Mouse (Mus musculus) intestine, embryonic 15.5 days (tissue): ENCODE measurements around the gene Arhgap45. TPM values are rescaled to one million over a fixed set of nuclear protein-coding genes. Genes with fewer than 3 reads are reported as not detected.

Experiments
- ATAC-seq: fragments of 200-750 bp; cut with Nextera tagmentation; 2 replicates; pipeline ENCODE4 v1.8.0; 2017; ENCODE audit warnings: moderate TSS enrichment, moderate library complexity
- H3K27ac ChIP-seq: fragments of 300-500 bp; sonication (generic); 2 replicates; pipeline ENCODE4 v1.5.1; 2015; ENCODE audit warnings: mild to moderate bottlenecking, inconsistent platforms
- H3K27me3 ChIP-seq: fragments of 300-500 bp; sonication (generic); replicated peaks from 2 replicates; pipeline ENCODE4 v1.6.1; 2015; ENCODE audit warnings: inconsistent platforms
- H3K36me3 ChIP-seq: fragments of 300-500 bp; sonication (generic); 2 replicates; pipeline ENCODE4 v1.6.1; 2015; ENCODE audit warnings: inconsistent platforms
- H3K4me1 ChIP-seq: fragments of 300-500 bp; sonication (generic); replicated peaks from 2 replicates; pipeline ENCODE4 v1.6.1; 2015; ENCODE audit warnings: inconsistent platforms
- H3K4me2 ChIP-seq: fragments of 300-500 bp; sonication (generic); replicated peaks from 2 replicates; pipeline ENCODE4 v1.6.1; 2015; ENCODE audit warnings: mild to moderate bottlenecking, inconsistent platforms
- H3K4me3 ChIP-seq: fragments of 300-500 bp; sonication (generic); replicated peaks from 2 replicates; pipeline ENCODE4 v1.5.1; 2015; ENCODE audit warnings: inconsistent platforms
- H3K9ac ChIP-seq: fragments of 300-500 bp; sonication (generic); 2 replicates; pipeline ENCODE4 v1.6.1; 2015; ENCODE audit warnings: inconsistent platforms
- H3K9me3 ChIP-seq: fragments of 300-500 bp; sonication (generic); 2 replicates; pipeline ENCODE4 v1.6.1; 2016; ENCODE audit warnings: inconsistent platforms
- WGBS: fragments of 180-500 bp; shearing (Covaris S2); methylation state at CpG from one replicate; pipeline ENCODE4 v1.1.7; 2015; 5-methylcytosine and 5-hydroxymethylcytosine counted together
- polyA plus RNA-seq: library from polyadenylated mRNA; unstranded; fragments of >200 nt; fragmentation: Nextera tagmentation; extraction: Ambion mirVana; gene quantifications from 2 replicates; pipeline ENCODE4 v1.2.1, GENCODE M21; 2015

The Arhgap45 gene
- polyA plus RNA-seq: 6.3 and 6.5 TPM in 2 replicates

GRCm38 (mm10) chr10:80016511-80016910 is at the start of gene Arhgap45:
Gene Arhgap45 (plus strand): TSS chr10:80016653.
- peak within 1 kb of the TSS; percentile 12; the same call in 1 of the 2 replicates for H3K4me3 ChIP-seq

GRCm38 (mm10) chr10:79966886-79967400 is 49.5 kb upstream of the Arhgap45 start:
- Histone ChIP-seq H3K4me1 (peaks cover 9% of the 10 kb centered on the region), H3K4me3 (no peak overlapping the region), H3K9me3 (no peaks in the 10 kb centered on the region), H3K9ac (no peak overlapping the region), H3K36me3 (peaks cover 43% of the 10 kb centered on the region), H3K27ac (no peak overlapping the region), H3K4me2 (no peak overlapping the region), H3K27me3 (peaks cover 26% of the 10 kb centered on the region)
- WGBS: 95% methylated on average over 5 of the region's 5 CpGs
- ATAC-seq: no peak

More at GRCm38 (mm10) chr10:80016511-80016910, at the start of gene Arhgap45:
- Histone ChIP-seq H3K27ac (no peak within 1 kb of the TSS), H3K27me3 (peaks cover 28% of the 10 kb centered on the region), H3K9me3 (no peaks in the 10 kb centered on the region), H3K36me3 (no peaks in the 10 kb centered on the region), H3K9ac (no peak within 1 kb of the TSS), H3K4me1 (peaks cover 18% of the 10 kb centered on the region), H3K4me2 (no peak within 1 kb of the TSS)
- 66% methylated on average over 11 of the region's 11 CpGs for WGBS
- ATAC-seq: no peak

- peaks cover 37% of the 10 kb centered on the region for H3K36me3 ChIP-seq
These were observed 48.3 kb upstream of the Arhgap45 start for GRCm38 (mm10) chr10:79968181-79968580.

GRCm38 (mm10) chr10:79969124-79969568 is 47.3 kb upstream of the Arhgap45 start:
- H3K4me3 ChIP-seq: no peak overlapping the region
- peaks cover 33% of the 10 kb centered on the region for H3K27me3 ChIP-seq
- H3K36me3 ChIP-seq: peaks cover 36% of the 10 kb centered on the region
- H3K9me3 ChIP-seq: no peaks in the 10 kb centered on the region
- WGBS: 16% methylated on average over 3 of the region's 3 CpGs
- peaks cover 9% of the 10 kb centered on the region for H3K4me1 ChIP-seq
- no peak for ATAC-seq
- no peak overlapping the region for H3K27ac ChIP-seq
- H3K9ac ChIP-seq: no peak overlapping the region
- no peak overlapping the region for H3K4me2 ChIP-seq

More at GRCm38 (mm10) chr10:79968181-79968580, 48.3 kb upstream of the Arhgap45 start:
- Histone ChIP-seq H3K27me3 (peaks cover 33% of the 10 kb centered on the region), H3K27ac (no peak overlapping the region), H3K9me3 (no peaks in the 10 kb centered on the region), H3K4me1 (peaks cover 9% of the 10 kb centered on the region), H3K4me3 (no peak overlapping the region), H3K4me2 (no peak overlapping the region), H3K9ac (no peak overlapping the region)
- ATAC-seq: no peak
- WGBS: 72% methylated on average over 1 of the region's 1 CpGs

GRCm38 (mm10) chr10:79970415-79971182 is 45.9 kb upstream of the Arhgap45 start, which contains the start of gene Grin3b:
Gene Grin3b (plus strand): TSS chr10:79970715.
- WGBS: 6% methylated on average over 47 of the region's 47 CpGs
- Histone ChIP-seq H3K27ac (no peak within 1 kb of the TSS), H3K9me3 (no peaks in the 10 kb centered on the region), H3K4me1 (peaks cover 9% of the 10 kb centered on the region), H3K4me3 (peak within 1 kb of the TSS; percentile 43), H3K36me3 (peaks cover 29% of the 10 kb centered on the region), H3K27me3 (peaks cover 33% of the 10 kb centered on the region), H3K4me2 (peak within 1 kb of the TSS; percentile 88), H3K9ac (peak within 1 kb of the TSS; percentile 52)
- no peak for ATAC-seq

- no peaks in the 10 kb centered on the region for H3K9me3 ChIP-seq
- peak overlapping the region; percentile 52 for H3K9ac ChIP-seq
- H3K4me3 ChIP-seq: peak overlapping the region; percentile 43
- H3K4me1 ChIP-seq: peaks cover 9% of the 10 kb centered on the region
- H3K36me3 ChIP-seq: peaks cover 32% of the 10 kb centered on the region
- WGBS: 3% methylated on average over 21 of the region's 21 CpGs
- H3K4me2 ChIP-seq: peak overlapping the region; percentile 88
- H3K27ac ChIP-seq: no peak overlapping the region
- ATAC-seq: 0 out of 2 replicates have a peak, but pooled peaks have one; percentile 11
- peaks cover 33% of the 10 kb centered on the region for H3K27me3 ChIP-seq
These were observed 45.3 kb upstream of the Arhgap45 start for GRCm38 (mm10) chr10:79971183-79971497.

- Histone ChIP-seq H3K4me1 (peaks cover 9% of the 10 kb centered on the region), H3K9me3 (no peaks in the 10 kb centered on the region), H3K4me3 (no peak overlapping the region), H3K27me3 (peaks cover 33% of the 10 kb centered on the region), H3K36me3 (peaks cover 33% of the 10 kb centered on the region), H3K27ac (no peak overlapping the region), H3K4me2 (no peak overlapping the region), H3K9ac (no peak overlapping the region)
- no peak for ATAC-seq
- 64% methylated on average over 14 of the region's 14 CpGs for WGBS
These were observed 43.6 kb upstream of the Arhgap45 start for GRCm38 (mm10) chr10:79972831-79973230.

GRCm38 (mm10) chr10:79974087-79974486 is 42.4 kb upstream of the Arhgap45 start:
- Histone ChIP-seq H3K4me3 (no peak overlapping the region), H3K4me2 (no peak overlapping the region), H3K27me3 (peaks cover 31% of the 10 kb centered on the region), H3K9ac (no peak overlapping the region), H3K9me3 (no peaks in the 10 kb centered on the region), H3K27ac (no peak overlapping the region), H3K4me1 (peaks cover 9% of the 10 kb centered on the region), H3K36me3 (peaks cover 40% of the 10 kb centered on the region)
- 90% methylated on average over 21 of the region's 21 CpGs for WGBS
- no peak for ATAC-seq

GRCm38 (mm10) chr10:79974668-79975067 is 41.8 kb upstream of the Arhgap45 start:
- H3K9ac ChIP-seq: no peak overlapping the region
- peaks cover 46% of the 10 kb centered on the region for H3K36me3 ChIP-seq
- no peak overlapping the region for H3K4me3 ChIP-seq
- H3K27ac ChIP-seq: no peak overlapping the region
- 89% methylated on average over 8 of the region's 8 CpGs for WGBS
- no peaks in the 10 kb centered on the region for H3K9me3 ChIP-seq
- peaks cover 27% of the 10 kb centered on the region for H3K27me3 ChIP-seq
- ATAC-seq: no peak
- peaks cover 9% of the 10 kb centered on the region for H3K4me1 ChIP-seq
- no peak overlapping the region for H3K4me2 ChIP-seq

- Histone ChIP-seq H3K4me3 (no peak overlapping the region), H3K27ac (no peak overlapping the region), H3K36me3 (peaks cover 46% of the 10 kb centered on the region), H3K27me3 (peaks cover 15% of the 10 kb centered on the region), H3K9ac (no peak overlapping the region), H3K4me1 (peaks cover under 1% of the 10 kb centered on the region), H3K4me2 (no peak overlapping the region), H3K9me3 (no peaks in the 10 kb centered on the region)
- 85% methylated on average over 28 of the region's 28 CpGs for WGBS
- no peak for ATAC-seq
These were observed 40.3 kb upstream of the Arhgap45 start for GRCm38 (mm10) chr10:79976071-79976721.

- WGBS: 77% methylated on average over 36 of the region's 36 CpGs
- no peak overlapping the region for H3K9ac ChIP-seq
- H3K4me2 ChIP-seq: no peak overlapping the region
- 0 out of 2 replicates have a peak, but pooled peaks cover 3% of the 10 kb centered on the region for H3K4me1 ChIP-seq
- ATAC-seq: peak; percentile 3; the same call in 1 of the 2 replicates
- H3K27ac ChIP-seq: no peak overlapping the region
- H3K36me3 ChIP-seq: peaks cover 46% of the 10 kb centered on the region
- H3K9me3 ChIP-seq: no peaks in the 10 kb centered on the region
- H3K27me3 ChIP-seq: peaks cover 10% of the 10 kb centered on the region
- no peak overlapping the region for H3K4me3 ChIP-seq
These were observed 39.7 kb upstream of the Arhgap45 start for GRCm38 (mm10) chr10:79976722-79977107.

- H3K27me3 ChIP-seq: 0 out of 2 replicates have a peak, but pooled peaks cover 5% of the 10 kb centered on the region
- peaks cover 7% of the 10 kb centered on the region for H3K4me1 ChIP-seq
- H3K9ac ChIP-seq: no peak overlapping the region
- WGBS: 81% methylated on average over 28 of the region's 28 CpGs
- no peak overlapping the region for H3K4me2 ChIP-seq
- H3K4me3 ChIP-seq: no peak overlapping the region
- no peaks in the 10 kb centered on the region for H3K9me3 ChIP-seq
- peaks cover 46% of the 10 kb centered on the region for H3K36me3 ChIP-seq
- H3K27ac ChIP-seq: no peak overlapping the region
- no peak for ATAC-seq
These were observed 39.1 kb upstream of the Arhgap45 start for GRCm38 (mm10) chr10:79977324-79977723.
